Mouse (Mus musculus): ENCODE results near the gene Gcnt2. TPM values are rescaled to one million over a fixed set of nuclear protein-coding genes. Genes with fewer than 3 reads are reported as not detected.

The Gcnt2 gene
- polyA plus RNA-seq, 1 experiment = 57.5 TPM

DNA sequence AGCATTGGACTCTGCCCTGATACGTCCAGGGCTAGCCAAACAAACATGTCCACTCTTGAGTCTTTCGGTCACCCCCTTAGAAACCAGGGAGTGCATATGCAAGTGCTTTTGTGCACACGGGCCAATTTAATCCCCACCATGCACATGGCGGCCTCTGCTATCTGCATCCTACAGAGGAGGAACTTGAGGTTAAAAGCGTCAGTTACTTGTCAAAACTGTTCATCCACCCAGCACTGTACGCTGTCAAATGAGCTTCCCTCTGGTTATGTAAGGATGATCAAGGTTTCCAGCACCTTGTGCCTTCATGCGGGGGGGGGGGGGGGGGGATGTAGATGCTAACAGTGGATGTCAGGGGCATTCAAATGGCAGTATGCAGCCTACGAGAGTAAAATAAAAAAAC lies 49.5 kb downstream of the Gcnt2 start:
- H3K4me3 ChIP-seq (ENCODE audit: low read depth, low read length) = no peak overlapping the region
- H3K4me1 ChIP-seq (ENCODE audit: control insufficient read depth, insufficient read depth, low read length) = peaks cover 2% of the 10 kb centered on the region
- no peaks in the 10 kb centered on the region for H3K9me3 ChIP-seq (replicated peaks; ENCODE audit: control insufficient read depth, insufficient read depth, low read length, poor library complexity, severe bottlenecking)
- H3K36me3 ChIP-seq (ENCODE audit: control insufficient read depth, insufficient read depth, low read length, poor library complexity, severe bottlenecking) = peaks cover 15% of the 10 kb centered on the region
- H3K27me3 ChIP-seq (ENCODE audit: control insufficient read depth, insufficient read depth, low read length, poor library complexity, severe bottlenecking) = no peaks in the 10 kb centered on the region
- H3K27ac ChIP-seq (ENCODE audit: insufficient read depth, low read length) = no peak overlapping the region
- no peak overlapping the region for H3K9ac ChIP-seq (ENCODE audit: low read depth, poor library complexity, severe bottlenecking)
- no peak for TF ChIP-seq POLR2A (IDR thresholded peaks at IDR 0.05; ENCODE audit: insufficient read depth, low read length)
- no peak for TF ChIP-seq CTCF (IDR thresholded peaks at IDR 0.05; ENCODE audit: low read depth, low read length)
- TF ChIP-seq EP300 (IDR thresholded peaks at IDR 0.05; ENCODE audit: insufficient read depth, low read depth, low read length) = no peak

DNA sequence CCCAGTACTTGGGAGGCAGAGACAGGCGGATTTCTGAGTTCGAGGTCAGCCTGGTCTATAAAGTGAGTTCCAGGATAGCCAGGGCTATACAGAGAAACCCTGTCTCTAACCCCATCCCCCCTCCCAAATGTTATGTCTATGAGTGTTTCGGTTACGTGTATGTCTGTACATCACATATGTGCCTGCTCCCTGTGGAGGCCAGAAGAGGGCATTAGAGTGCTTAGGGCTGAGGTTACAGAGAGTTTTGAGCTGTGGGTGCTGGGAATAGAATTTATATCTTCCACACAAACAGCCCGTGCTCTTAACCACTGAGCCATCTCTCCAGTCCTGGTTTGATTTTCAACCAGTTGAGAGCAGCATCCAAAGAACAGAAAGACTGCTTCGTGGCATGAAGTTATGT lies 50.5 kb downstream of the Gcnt2 start:
- no peak overlapping the region for H3K27ac ChIP-seq (ENCODE audit: insufficient read depth, low read length)
- no peak overlapping the region for H3K9ac ChIP-seq (ENCODE audit: low read depth, poor library complexity, severe bottlenecking)
- H3K4me3 ChIP-seq (ENCODE audit: low read depth, low read length) = no peak overlapping the region
- H3K36me3 ChIP-seq (ENCODE audit: control insufficient read depth, insufficient read depth, low read length, poor library complexity, severe bottlenecking) = peaks cover 15% of the 10 kb centered on the region
- TF ChIP-seq CTCF (IDR thresholded peaks at IDR 0.05; ENCODE audit: low read depth, low read length) (peak; percentile 20), EP300 (IDR thresholded peaks at IDR 0.05; ENCODE audit: insufficient read depth, low read depth, low read length) (no peak)
- H3K27me3 ChIP-seq (ENCODE audit: control insufficient read depth, insufficient read depth, low read length, poor library complexity, severe bottlenecking) = no peaks in the 10 kb centered on the region
- no peaks in the 10 kb centered on the region for H3K9me3 ChIP-seq (replicated peaks; ENCODE audit: control insufficient read depth, insufficient read depth, low read length, poor library complexity, severe bottlenecking)
- peaks cover 2% of the 10 kb centered on the region for H3K4me1 ChIP-seq (ENCODE audit: control insufficient read depth, insufficient read depth, low read length)

DNA sequence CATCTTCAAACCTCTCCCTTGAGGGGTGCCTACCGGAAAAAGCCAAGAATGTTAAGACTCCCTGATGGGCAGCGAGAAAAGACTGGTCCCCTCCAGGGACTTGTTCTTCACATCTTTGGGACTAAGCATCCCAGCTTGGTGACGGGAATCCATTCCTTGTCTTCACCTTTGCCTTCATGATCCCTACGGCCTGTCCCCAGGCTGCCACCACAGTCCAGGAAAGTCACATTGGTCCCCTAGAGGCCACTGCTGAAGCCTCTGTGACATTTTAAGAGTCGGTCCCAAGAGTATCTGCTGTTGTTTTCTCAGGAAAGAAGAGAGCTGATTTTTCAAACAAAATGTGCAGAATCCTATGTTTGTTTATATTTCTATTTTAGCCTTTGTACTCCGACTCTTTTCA lies 52.4 kb downstream of the Gcnt2 start:
- H3K9ac ChIP-seq (ENCODE audit: low read depth, poor library complexity, severe bottlenecking) = no peak overlapping the region
- H3K4me3 ChIP-seq (ENCODE audit: low read depth, low read length) = no peak overlapping the region
- no peaks in the 10 kb centered on the region for H3K27me3 ChIP-seq (ENCODE audit: control insufficient read depth, insufficient read depth, low read length, poor library complexity, severe bottlenecking)
- H3K9me3 ChIP-seq (replicated peaks; ENCODE audit: control insufficient read depth, insufficient read depth, low read length, poor library complexity, severe bottlenecking) = no peaks in the 10 kb centered on the region
- H3K4me1 ChIP-seq (ENCODE audit: control insufficient read depth, insufficient read depth, low read length) = no peaks in the 10 kb centered on the region
- peaks cover 13% of the 10 kb centered on the region for H3K36me3 ChIP-seq (ENCODE audit: control insufficient read depth, insufficient read depth, low read length, poor library complexity, severe bottlenecking)
- TF ChIP-seq CTCF (IDR thresholded peaks at IDR 0.05; ENCODE audit: low read depth, low read length) (no peak), EP300 (IDR thresholded peaks at IDR 0.05; ENCODE audit: insufficient read depth, low read depth, low read length) (no peak), POLR2A (IDR thresholded peaks at IDR 0.05; ENCODE audit: insufficient read depth, low read length) (no peak)
- H3K27ac ChIP-seq (ENCODE audit: insufficient read depth, low read length) = no peak overlapping the region

DNA sequence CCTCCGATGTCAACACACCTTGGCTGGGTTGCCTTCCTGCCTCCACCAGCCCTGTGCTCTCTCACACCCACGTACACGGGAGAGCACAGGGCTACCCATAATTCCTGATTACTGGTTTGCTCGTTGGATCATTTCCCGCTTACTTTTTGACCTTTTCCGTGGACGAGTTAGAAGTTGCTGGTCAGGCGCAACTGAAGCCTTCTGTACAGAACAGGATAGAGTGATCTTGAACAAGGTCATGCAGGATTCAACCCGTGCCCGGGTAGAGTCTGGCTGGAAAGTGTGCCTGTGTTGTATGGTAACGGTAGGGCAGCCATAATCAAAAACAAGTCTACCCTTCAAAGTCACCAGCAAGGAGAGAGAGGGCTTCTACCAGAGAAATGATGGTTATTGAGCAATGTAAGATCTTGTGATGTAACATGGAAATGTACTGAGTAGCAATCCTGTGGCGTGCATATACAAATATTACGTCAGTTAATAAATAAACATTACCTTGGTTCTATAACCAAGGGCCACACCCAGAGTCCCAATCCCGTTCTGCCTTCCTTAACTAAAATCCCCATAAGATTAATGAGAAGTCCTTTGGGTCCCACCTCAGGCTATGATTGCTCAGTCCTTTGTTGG lies 54.0 kb downstream of the Gcnt2 start:
- H3K27me3 ChIP-seq (ENCODE audit: control insufficient read depth, insufficient read depth, low read length, poor library complexity, severe bottlenecking) = no peaks in the 10 kb centered on the region
- no peak overlapping the region for H3K4me3 ChIP-seq (ENCODE audit: low read depth, low read length)
- peak overlapping the region; percentile 78 for H3K27ac ChIP-seq (ENCODE audit: insufficient read depth, low read length)
- no peaks in the 10 kb centered on the region for H3K4me1 ChIP-seq (ENCODE audit: control insufficient read depth, insufficient read depth, low read length)
- peaks cover 14% of the 10 kb centered on the region for H3K36me3 ChIP-seq (ENCODE audit: control insufficient read depth, insufficient read depth, low read length, poor library complexity, severe bottlenecking)
- no peaks in the 10 kb centered on the region for H3K9me3 ChIP-seq (replicated peaks; ENCODE audit: control insufficient read depth, insufficient read depth, low read length, poor library complexity, severe bottlenecking)
- TF ChIP-seq EP300 (IDR thresholded peaks at IDR 0.05; ENCODE audit: insufficient read depth, low read depth, low read length) (no peak), CTCF (IDR thresholded peaks at IDR 0.05; ENCODE audit: low read depth, low read length) (no peak), POLR2A (IDR thresholded peaks at IDR 0.05; ENCODE audit: insufficient read depth, low read length) (no peak)
- no peak overlapping the region for H3K9ac ChIP-seq (ENCODE audit: low read depth, poor library complexity, severe bottlenecking)

DNA sequence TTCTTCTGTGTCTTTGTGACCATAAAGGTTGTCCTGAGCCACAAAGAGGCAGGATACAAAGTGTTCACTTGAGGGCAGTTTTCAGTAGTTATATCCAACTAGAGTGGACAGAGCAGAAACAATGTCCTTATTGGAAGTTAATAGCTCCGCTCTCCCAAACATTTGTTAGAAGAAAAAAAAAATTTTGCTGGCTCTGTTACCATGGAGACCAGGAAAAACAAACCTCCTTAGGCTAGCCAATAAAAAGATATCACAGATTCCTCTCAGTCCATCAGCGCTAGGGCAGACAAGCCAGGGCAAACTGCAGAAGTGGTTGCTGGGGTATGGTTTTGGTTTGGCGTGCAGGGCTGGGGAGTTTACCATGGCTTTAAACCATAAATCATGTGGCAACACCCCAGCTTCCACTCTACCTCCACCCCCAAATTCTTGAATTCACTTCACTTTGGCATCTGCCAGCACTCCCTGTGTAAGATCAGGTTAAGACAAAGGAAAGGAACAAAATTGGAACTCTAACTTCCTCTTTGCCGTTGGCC lies 54.6 kb downstream of the Gcnt2 start:
- Histone ChIP-seq H3K27me3 (ENCODE audit: control insufficient read depth, insufficient read depth, low read length, poor library complexity, severe bottlenecking) (no peaks in the 10 kb centered on the region), H3K9me3 (replicated peaks; ENCODE audit: control insufficient read depth, insufficient read depth, low read length, poor library complexity, severe bottlenecking) (no peaks in the 10 kb centered on the region), H3K27ac (ENCODE audit: insufficient read depth, low read length) (peak overlapping the region; percentile 89), H3K9ac (ENCODE audit: low read depth, poor library complexity, severe bottlenecking) (peak overlapping the region; percentile 28; the same call in 1 of the 2 replicates), H3K36me3 (ENCODE audit: control insufficient read depth, insufficient read depth, low read length, poor library complexity, severe bottlenecking) (peaks cover 13% of the 10 kb centered on the region), H3K4me3 (ENCODE audit: low read depth, low read length) (no peak overlapping the region), H3K4me1 (ENCODE audit: control insufficient read depth, insufficient read depth, low read length) (no peaks in the 10 kb centered on the region)
- TF ChIP-seq CTCF (IDR thresholded peaks at IDR 0.05; ENCODE audit: low read depth, low read length) = no peak
- TF ChIP-seq POLR2A (IDR thresholded peaks at IDR 0.05; ENCODE audit: insufficient read depth, low read length) = no peak

DNA sequence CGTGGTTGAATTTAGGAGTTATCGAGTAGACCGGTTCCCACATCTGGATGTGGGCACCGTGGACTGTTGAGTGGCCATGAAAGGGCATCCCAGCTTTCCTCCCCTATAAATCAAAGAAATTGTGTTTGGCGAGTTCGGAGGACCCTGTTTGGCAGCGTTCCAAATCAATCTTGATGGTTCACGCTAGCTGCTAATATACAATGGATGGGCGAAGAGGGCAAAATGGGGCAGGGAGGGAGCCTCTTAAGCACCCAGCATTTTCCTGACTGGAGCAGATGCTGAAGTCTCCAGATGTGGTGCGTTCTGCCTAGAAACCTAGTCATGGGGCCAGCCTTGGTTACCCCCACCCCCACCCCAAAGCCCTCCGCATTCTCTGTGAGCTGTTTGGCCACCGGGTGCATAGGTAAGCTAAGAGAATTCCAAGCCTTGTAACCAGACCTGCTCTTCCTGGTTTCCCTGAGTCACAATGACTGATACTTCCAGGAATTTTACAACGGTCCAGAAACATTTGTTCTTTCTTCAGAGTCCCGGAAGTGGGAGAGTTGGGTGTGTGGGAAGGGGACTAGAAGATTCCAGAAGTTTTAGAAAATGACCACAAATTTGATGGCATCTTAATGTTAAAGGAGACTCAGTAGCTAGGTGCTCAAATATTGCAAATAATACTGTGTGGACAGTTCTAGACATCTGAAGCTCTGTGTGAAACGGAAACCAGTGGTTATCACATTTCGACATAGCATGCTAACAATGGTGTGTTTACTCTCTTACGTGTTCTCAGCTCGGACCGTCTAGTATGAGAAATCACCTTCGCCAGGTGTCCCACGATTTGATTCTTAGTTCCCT lies 57.0 kb downstream of the Gcnt2 start:
- Histone ChIP-seq H3K4me3 (ENCODE audit: low read depth, low read length) (peak overlapping the region; percentile 31), H3K27ac (ENCODE audit: insufficient read depth, low read length) (peak overlapping the region; percentile 96), H3K9ac (ENCODE audit: low read depth, poor library complexity, severe bottlenecking) (peak overlapping the region; percentile 73), H3K36me3 (ENCODE audit: control insufficient read depth, insufficient read depth, low read length, poor library complexity, severe bottlenecking) (peaks cover 8% of the 10 kb centered on the region), H3K9me3 (replicated peaks; ENCODE audit: control insufficient read depth, insufficient read depth, low read length, poor library complexity, severe bottlenecking) (no peaks in the 10 kb centered on the region), H3K4me1 (ENCODE audit: control insufficient read depth, insufficient read depth, low read length) (peaks cover 4% of the 10 kb centered on the region), H3K27me3 (ENCODE audit: control insufficient read depth, insufficient read depth, low read length, poor library complexity, severe bottlenecking) (no peaks in the 10 kb centered on the region)
- TF ChIP-seq POLR2A (IDR thresholded peaks at IDR 0.05; ENCODE audit: insufficient read depth, low read length) (no peak), CTCF (IDR thresholded peaks at IDR 0.05; ENCODE audit: low read depth, low read length) (no peak), EP300 (IDR thresholded peaks at IDR 0.05; ENCODE audit: insufficient read depth, low read depth, low read length) (peak; percentile 90; the same call in 1 of the 2 replicates)

Data from ES-Bruce4 (cell line).